26 mouse cellular contexts compared by ENCODE assay signal in the genomic region with DNA sequence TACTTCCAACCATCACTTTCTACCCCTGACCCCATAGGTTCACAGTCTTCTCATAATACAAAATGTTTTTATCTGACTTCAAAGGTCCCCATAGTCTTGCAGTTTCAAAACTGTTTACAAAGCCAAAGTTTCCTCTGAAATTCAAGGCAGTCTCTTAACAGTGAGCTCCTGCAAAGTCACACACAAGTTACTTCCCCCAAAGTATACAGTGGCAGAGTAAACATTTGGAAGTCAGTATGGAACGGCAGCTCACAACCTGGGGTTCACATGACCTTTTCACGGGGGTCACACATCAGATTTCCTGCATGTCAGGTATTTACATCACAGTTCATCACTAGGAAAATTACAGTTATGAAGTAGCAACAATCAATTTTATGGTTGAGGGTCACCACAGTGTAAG. TPM values are rescaled to one million over a fixed set of nuclear protein-coding genes. Genes with fewer than 3 reads are reported as not detected.
"Had no signal": no experiment of that assay in that cellular context is flagged by ENCODE, and none has a peak within 500 bp of the region (broad histone marks: within the 10 kb centered on the region; RNA-seq: fewer than 3 reads in every experiment).

No protein-coding gene starts in this region.

- DNase-seq: forebrain, postnatal 0 days; gastrocnemius, postnatal 14 days; gastrocnemius, postnatal 36 days; heart, adult 18-20 months; heart, postnatal 14 days; heart, postnatal 36 days; kidney, adult 11 months; kidney, adult 2 months; kidney, adult 9 months; kidney, postnatal 14 days; kidney, postnatal 36 days; layer of hippocampus, adult 9-11 months; layer of hippocampus, postnatal 36 days; left cerebral cortex, postnatal 4 days had no signal

- ATAC-seq: forebrain, postnatal 0 days; hindbrain, postnatal 0 days; intestine, embryonic 16.5 days had no signal

- H3K9ac ChIP-seq: forebrain, postnatal 0 days; heart, embryonic 13.5 days; heart, embryonic 15.5 days; hindbrain, embryonic 13.5 days; hindbrain, embryonic 15.5 days; kidney, embryonic 15.5 days; limb, embryonic 13.5 days had no signal

- H3K27me3 ChIP-seq: heart, embryonic 13.5 days; heart, embryonic 15.5 days; hindbrain, embryonic 13.5 days; hindbrain, embryonic 15.5 days; kidney, embryonic 15.5 days; limb, embryonic 13.5 days had no signal

- H3K27ac ChIP-seq: heart, embryonic 13.5 days; heart, embryonic 15.5 days; hindbrain, embryonic 13.5 days; hindbrain, embryonic 15.5 days; hindbrain, postnatal 0 days; kidney, embryonic 15.5 days; kidney, postnatal 0 days; limb, embryonic 13.5 days had no signal

- H3K4me2 ChIP-seq: heart, embryonic 11.5 days; heart, embryonic 13.5 days; heart, embryonic 15.5 days; hindbrain, embryonic 13.5 days; hindbrain, embryonic 15.5 days; kidney, embryonic 15.5 days; limb, embryonic 13.5 days had no signal

- H3K4me1 ChIP-seq: heart, embryonic 15.5 days; hindbrain, embryonic 13.5 days; kidney, embryonic 15.5 days; limb, embryonic 13.5 days had no signal

- H3K4me3 ChIP-seq: heart, embryonic 13.5 days; heart, embryonic 15.5 days; hindbrain, embryonic 13.5 days; hindbrain, embryonic 15.5 days; kidney, embryonic 15.5 days; limb, embryonic 13.5 days had no signal

- H3K9me3 ChIP-seq: heart, embryonic 13.5 days; heart, embryonic 15.5 days; hindbrain, embryonic 13.5 days; hindbrain, embryonic 15.5 days; kidney, embryonic 15.5 days; limb, embryonic 13.5 days had no signal

RNA-seq across cellular contexts. Expression of gene Plekhd1, which starts 28.5 kb away (rescaled TPM):
- total RNA-seq: gastrocnemius, postnatal 36 days; hematopoietic stem cell, adult 5-6 weeks had no signal
- polyA plus RNA-seq: limb, embryonic 11.5 days had no signal
